Mouse (Mus musculus) erythroid progenitor cell, adult 5-6 weeks (primary cell): ENCODE measurements around the gene Btbd35f14. TPM values are rescaled to one million over a fixed set of nuclear protein-coding genes. Genes with fewer than 3 reads are reported as not detected.
"Not testable (repeated sequence)": the region's sequence is repeated elsewhere in the genome, so short reads cannot be mapped to it uniquely, and the experiment has no call there.

Experiments used
- ATAC-seq: replicated peaks from 2 replicates; pipeline ENCODE4 v1.8.0; 2016; ENCODE audit warnings: moderate number of reproducible peaks, mild to moderate bottlenecking, moderate TSS enrichment, inconsistent platforms; ENCODE audit not compliant: poor library complexity, low FRiP score, severe bottlenecking
- total RNA-seq, 2 experiments: library from RNA; stranded (forward) in 1 of 2; stranded (reverse) in 1 of 2; fragments of 150-400 nt in 1 of 2; fragments of 186-747, 209-891 nt in 1 of 2; gene quantifications; 2 replicates each; pipeline versions ENCODE4 v1.2.3 to v1.2.4; 2015 to 2017; ENCODE audit warnings: low replicate concordance in 2 of 2

The Btbd35f14 gene
- not detected in 2 replicates for total RNA-seq (2015; ENCODE audit: low replicate concordance)
- total RNA-seq (2017; ENCODE audit: low replicate concordance) = not detected in 2 replicates

GRCm38 (mm10) chrX:33702249-33702648 is at the start of gene Btbd35f14:
TSS of gene Btbd35f14 (minus strand) at chrX:33702349.
- ATAC-seq = not testable (repeated sequence)

- ATAC-seq = not testable (repeated sequence)
These were observed 45.3 kb downstream of the Btbd35f14 start, which contains the start of gene Btbd35f13 for GRCm38 (mm10) chrX:33656872-33657271. TSS of gene Btbd35f13 (plus strand) at chrX:33657172.

Other genes with a start within 250 kb of the Btbd35f14 start
- gene Btbd35f15, start 125.0 kb downstream of the Btbd35f14 start, total RNA-seq (2015; ENCODE audit: low replicate concordance) = not detected in 2 replicates
- not detected in 2 replicates for gene Btbd35f15, start 125.0 kb downstream of the Btbd35f14 start, total RNA-seq (2017; ENCODE audit: low replicate concordance)
- not detected in 2 replicates for gene Btbd35f13, start 45.2 kb downstream of the Btbd35f14 start, total RNA-seq (2015; ENCODE audit: low replicate concordance)
- not detected in 2 replicates for gene Btbd35f13, start 45.2 kb downstream of the Btbd35f14 start, total RNA-seq (2017; ENCODE audit: low replicate concordance)